Mouse (Mus musculus) megakaryocyte, embryonic 14.5 days (primary cell): ENCODE data around the gene Grin1.

Source experiments
- FLI1 ChIP-seq: IDR thresholded peaks from 2 replicates; pipeline ENCODE4 v1.6.1; 2012; ENCODE audit warnings: low read length, inconsistent platforms, mixed read lengths
- GATA1 ChIP-seq: IDR thresholded peaks from 3 replicates; pipeline ENCODE4 v1.6.1; 2012; ENCODE audit warnings: mixed read lengths, low read length, inconsistent platforms, borderline replicate concordance

GRCm38 (mm10) chr2:25331470-25331869 lies 12.5 kb upstream of the Grin1 start:
- TF ChIP-seq GATA1 (no peak), FLI1 (no peak)
